ENCODE assay signal across 16 mouse cellular contexts in the genomic region with DNA sequence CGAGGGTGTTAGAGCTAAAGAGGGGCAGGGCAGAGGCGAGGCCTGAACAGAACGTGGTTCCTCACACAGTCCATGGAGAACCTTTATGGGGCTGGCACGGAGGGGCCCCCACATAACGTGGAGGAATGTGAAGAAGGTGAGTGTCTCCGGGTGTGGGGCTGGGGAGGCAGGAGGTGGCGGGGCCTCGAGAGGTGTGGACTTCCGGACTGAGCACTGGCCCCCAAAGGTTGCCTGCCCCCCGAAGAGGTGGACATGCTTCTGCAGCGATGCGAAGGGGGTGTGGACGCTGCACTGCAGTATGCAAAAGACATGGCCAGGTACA.
"Had no signal": no experiment of that assay in that cellular context is flagged by ENCODE, and none has a peak within 500 bp of the region (broad histone marks: within the 10 kb centered on the region; RNA-seq: fewer than 3 reads in every experiment).

No protein-coding gene starts in this region.

- H3K9ac ChIP-seq: limb, embryonic 15.5 days; liver, embryonic 12.5 days; lung, embryonic 14.5 days; neural tube, embryonic 13.5 days had no signal

- H3K4me3 ChIP-seq: limb, embryonic 15.5 days; liver, embryonic 12.5 days; neural tube, embryonic 13.5 days had no signal

- H3K4me2 ChIP-seq: limb, embryonic 15.5 days; liver, embryonic 12.5 days; neural tube, embryonic 13.5 days had no signal

- H3K27me3 ChIP-seq: liver, embryonic 12.5 days had no signal

- DNase-seq: kidney, adult 9 months; kidney, postnatal 36 days; layer of hippocampus, adult 9-11 months; layer of hippocampus, postnatal 36 days; lung, embryonic 14.5 days; lung, postnatal 10 days; midbrain, embryonic 14.5 days; retina, postnatal 1 day; right cerebral cortex, postnatal 4 days; spleen, adult 18-20 months; thymus, postnatal 25 days had no signal

- ATAC-seq: intestine, postnatal 0 days; liver, embryonic 12.5 days had no signal

- H3K9me3 ChIP-seq: limb, embryonic 15.5 days; liver, embryonic 12.5 days; neural tube, embryonic 13.5 days had no signal

- H3K36me3 ChIP-seq: limb, embryonic 15.5 days; neural tube, embryonic 13.5 days had no signal

- H3K27ac ChIP-seq: kidney, postnatal 0 days; limb, embryonic 15.5 days; liver, embryonic 12.5 days; neural tube, embryonic 13.5 days had no signal
